Mouse (Mus musculus) heart, postnatal 0 days (tissue): ENCODE results near the gene Hvcn1.

Experiments used
- CTCF ChIP-seq: IDR thresholded peaks from 2 replicates; pipeline ENCODE4 v1.5.1; 2016; ENCODE audit warnings: antibody characterized with exemption, control low read depth, low read depth
- EP300 ChIP-seq: IDR thresholded peaks from 2 replicates; pipeline ENCODE4 v1.6.1; 2016; ENCODE audit warnings: antibody characterized with exemption, low read depth

DNA sequence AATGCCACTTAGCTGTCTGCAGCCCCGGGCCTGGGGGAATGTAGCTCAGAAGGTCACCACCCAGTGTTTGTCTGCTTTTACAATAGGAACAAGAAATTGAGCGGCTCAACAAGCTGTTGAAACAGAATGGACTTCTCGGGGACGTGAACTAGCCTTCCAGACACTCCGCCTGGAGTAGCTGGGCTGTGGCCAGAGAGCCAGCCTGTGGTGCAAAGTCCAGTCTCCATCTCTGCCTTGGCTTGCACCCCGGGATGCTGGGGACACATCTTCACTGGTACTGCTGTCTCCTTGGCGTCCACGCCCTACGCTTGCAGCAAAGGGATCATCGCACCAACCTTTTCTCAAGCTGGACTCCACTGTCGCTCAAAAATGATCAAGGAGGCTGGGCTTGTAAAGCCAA is 33.9 kb downstream of the Hvcn1 start:
- TF ChIP-seq CTCF (no peak), EP300 (no peak)
